Mouse (Mus musculus): ENCODE measurements around the gene Snrpa.
A peak's percentile ranks its signal among the peaks of the same experiment; 100 is the strongest.

The Snrpa gene

DNA sequence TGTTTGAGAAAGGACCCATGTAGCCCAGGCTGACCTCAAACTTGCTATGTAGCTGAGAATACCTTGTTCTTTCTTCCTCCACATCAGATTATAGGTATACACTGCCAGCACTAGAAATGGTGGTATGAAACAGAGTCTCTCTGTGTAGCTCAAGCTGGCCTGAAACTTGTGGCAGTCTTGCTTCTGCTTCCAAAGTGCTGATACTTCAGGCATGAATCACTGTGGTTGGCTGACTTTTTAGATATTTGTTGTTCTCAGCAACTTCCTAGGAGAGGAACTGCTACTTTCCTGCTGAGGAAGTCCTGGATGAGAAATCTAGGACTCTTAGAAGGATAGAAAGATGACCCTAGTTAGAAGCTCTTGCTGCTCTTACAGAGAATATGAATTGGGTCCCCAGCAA, 2.3 kb upstream of the Snrpa start:
- no peak for DNase-seq

DNA sequence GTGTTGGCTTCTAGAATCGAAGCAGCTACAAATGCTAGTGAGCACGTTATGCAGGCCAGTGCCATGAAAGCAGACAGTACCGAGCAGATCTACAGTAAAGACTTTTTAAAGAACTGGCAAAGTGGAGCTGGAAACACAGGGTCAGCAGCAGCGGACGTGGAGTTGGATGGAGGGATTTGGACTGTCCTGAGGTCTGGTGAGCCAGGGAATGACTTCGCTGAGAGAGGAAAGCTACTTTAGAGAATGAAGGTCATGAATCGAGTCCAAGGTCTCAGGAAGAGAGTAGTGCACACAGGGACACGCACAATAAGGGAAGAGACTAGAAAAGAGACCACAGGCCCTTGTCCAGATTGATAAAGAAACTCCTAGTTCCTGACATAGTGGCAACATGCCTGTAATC, 1.6 kb upstream of the Snrpa start:
- no peak for DNase-seq

- no peak for DNase-seq
Observed at GRCm38 (mm10) chr7:27197136-27197535, 1.1 kb upstream of the Snrpa start.

- DNase-seq: no peak
Observed at GRCm38 (mm10) chr7:27193731-27194130, 2.3 kb downstream of the Snrpa start.

DNA sequence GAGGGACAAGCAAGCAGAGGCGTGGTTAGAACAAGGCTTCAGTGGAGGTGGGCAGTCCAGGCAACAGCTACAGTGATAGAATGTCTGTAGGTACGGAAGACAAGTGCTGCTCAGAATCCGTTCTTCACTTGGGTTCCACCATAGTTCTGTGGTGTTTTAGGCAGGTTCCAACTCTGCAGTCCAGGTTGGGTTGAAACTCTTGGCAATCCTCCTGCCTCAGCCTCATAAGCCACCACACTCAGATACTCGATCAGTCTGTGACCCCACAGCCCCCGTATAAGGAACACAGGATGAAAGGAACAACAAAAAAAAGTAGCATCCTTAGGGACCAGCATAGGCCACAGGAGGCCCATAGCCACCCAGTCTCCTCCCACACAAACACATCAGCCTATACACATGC, 3.6 kb downstream of the Snrpa start:
- no peak for DNase-seq

- DNase-seq: no peak
Observed at GRCm38 (mm10) chr7:27189271-27189931, 6.7 kb downstream of the Snrpa start.

DNA sequence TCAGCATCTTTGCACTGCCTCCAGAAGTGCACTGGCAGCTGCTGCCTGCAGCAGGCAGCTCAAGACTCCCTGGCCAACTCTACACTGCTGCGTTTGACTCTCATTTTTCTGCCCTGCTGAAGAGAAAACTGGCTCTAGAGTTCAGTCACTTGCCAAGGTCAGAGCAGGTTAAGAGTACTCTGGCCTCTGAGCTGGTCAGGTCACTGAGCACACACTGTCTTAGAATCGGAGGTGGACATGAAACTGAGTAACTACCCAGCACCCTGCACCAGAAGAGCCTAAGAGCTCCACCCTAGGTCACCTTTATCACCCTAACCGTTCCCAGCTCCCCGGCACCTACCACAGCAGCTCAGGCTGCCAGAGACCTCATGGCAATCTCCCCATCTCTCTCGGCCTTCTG, 10.1 kb downstream of the Snrpa start:
- DNase-seq: no peak

DNA sequence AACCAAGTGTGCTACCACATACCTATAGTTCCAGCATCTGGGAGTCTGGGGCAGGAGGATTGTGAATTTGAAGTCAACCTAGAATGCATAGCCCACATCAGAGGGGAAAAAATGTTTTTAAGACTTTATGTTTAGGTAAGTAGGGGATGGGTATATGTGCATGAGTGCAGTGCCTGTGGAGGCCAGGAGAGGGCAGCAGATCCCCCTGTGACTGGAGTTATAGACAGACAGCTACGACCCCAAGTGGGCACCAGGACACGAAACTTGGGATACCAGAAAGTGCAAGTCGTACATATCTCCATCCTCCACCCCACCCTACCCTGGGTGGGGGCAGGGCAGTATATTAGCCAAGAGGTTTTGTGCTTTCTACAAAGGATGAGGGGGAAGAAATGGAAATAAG, 11.1 kb downstream of the Snrpa start:
- no peak for DNase-seq

GRCm38 (mm10) chr7:27182498-27182897, 13.6 kb downstream of the Snrpa start:
- DNase-seq: no peak

DNA sequence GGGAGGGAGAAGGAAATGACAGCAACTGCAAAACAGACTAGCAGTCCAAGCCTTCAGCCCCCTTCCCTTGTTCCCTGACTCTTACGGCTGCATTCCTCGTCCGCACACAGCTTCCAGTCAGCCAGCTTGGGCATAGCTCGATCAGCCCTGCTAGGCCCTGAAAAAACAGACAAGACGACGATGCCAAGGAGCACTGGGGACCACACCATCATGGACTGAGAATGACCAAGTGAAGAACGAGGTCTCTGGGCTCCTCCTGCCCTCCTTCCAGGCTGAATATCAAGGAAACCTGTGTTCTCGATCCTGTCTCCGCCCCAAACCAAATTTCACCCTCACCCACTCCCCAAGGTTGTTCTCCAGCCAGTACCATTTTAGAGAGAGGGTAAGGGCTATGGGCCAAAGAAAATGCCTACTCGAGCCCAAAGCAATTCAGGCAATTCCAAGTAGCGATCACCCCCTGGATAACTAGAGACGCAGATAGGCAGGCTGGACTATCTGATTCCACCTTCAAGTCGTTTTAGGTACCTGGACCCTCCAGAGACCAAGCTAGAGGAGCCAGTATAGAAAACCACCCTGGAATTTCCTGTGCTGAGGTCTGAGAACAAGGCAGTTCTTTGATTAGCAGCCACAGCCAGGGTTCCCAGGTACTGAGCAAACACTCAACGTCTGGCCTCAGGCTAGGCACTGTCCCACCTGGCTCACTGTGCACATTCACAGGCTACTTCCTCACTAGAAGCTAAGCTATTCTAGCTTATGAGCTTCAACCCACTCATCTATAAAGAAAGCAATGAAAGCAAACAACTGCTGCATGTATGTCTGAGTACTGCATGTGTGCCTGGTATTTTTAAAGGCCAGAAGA, 15.0 kb downstream of the Snrpa start, which contains the start of the genes Gm21983 and Mia:
Gm21983 (minus strand) TSS at position 250 of the 859 bp plus-strand sequence.
Mia (minus strand) TSS at position 321 of the 859 bp plus-strand sequence.
- DNase-seq: no peak

- peak; percentile 63 for DNase-seq
Observed at GRCm38 (mm10) chr7:27180036-27180435, 16.0 kb downstream of the Snrpa start.

DNA sequence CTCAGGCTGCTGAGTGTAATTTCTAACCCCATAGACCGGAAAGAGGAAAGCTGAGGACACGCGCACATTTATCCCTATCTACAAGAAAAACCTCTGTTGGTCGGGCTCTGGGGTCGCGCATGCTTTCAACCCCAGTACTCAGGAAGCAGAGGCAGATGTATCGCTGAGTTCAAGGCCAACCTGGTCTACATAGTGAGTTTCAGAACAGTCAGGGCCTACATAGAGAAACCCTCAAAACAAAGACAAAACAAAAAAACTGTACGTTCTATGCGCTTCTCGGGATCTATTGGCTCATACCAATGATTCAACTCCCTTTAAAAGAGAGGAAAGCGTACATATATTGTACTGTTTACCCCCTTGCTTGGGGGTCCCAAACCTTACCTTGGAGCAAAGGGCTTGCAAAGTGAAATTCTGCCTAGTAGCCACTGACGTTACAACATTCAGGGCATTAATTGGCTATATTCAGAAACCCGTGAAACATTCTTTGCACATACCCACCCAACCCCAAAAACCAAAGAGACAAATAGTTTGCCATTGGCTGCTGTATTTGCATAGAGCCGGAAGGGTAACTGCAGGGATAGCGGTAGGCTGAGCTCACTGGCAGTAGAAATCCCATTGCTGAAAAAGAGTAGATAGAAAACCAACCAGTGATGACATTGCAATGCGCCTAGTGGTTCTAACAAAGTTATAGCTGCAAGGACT, 16.7 kb downstream of the Snrpa start:
- DNase-seq: no peak

GRCm38 (mm10) chr7:27178324-27179216, 17.5 kb downstream of the Snrpa start, which contains the start of gene Rab4b:
Rab4b (minus strand) TSS chr7:27178896.
- peak; percentile 100 for DNase-seq

- no peak for DNase-seq
Observed at GRCm38 (mm10) chr7:27177942-27178323, 18.1 kb downstream of the Snrpa start.

- DNase-seq: no peak
Observed at GRCm38 (mm10) chr7:27174896-27175295, 21.2 kb downstream of the Snrpa start.

DNA sequence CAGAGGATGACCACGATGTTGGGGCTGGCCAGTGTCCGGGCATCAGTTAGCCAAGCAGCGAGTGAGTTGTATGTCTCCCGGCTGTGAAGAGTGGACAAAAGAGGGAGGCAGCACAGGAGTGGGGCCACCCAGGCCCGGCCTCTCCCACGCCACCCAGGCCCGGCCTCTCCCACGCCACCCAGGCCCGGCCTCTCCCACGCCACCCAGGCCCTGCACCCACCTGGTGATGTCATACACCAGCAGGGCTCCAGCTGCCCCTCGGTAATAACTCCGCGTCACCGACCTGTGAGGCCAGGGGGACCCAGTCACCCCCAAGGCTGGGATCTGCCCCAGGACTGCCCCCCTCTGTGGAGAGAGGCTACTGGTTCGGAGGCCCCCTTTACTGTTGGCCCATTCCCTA, 21.6 kb downstream of the Snrpa start:
- DNase-seq: no peak

GRCm38 (mm10) chr7:27170981-27171380, 25.1 kb downstream of the Snrpa start:
- no peak for DNase-seq

DNA sequence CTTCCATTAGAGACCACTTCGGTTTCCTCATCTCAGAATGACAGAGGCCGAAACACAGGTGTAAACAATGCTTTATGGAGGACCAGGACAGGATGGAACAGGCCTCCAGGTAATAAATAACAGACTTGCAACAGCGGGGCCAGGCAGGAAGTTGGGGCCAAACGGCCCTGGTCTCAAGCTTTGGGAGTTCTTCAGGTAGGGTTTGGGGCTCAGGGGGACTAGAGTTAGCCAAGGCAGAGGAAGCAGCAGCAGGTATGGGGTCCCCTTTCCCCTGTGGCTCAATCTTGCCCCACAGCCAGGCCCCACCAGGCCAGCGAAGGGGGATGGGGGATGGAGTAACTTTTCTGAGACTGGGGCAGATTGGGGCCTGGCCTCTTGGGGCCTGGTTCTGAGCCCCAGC, 27.7 kb downstream of the Snrpa start:
- DNase-seq: no peak

GRCm38 (mm10) chr7:27167475-27168094, 28.5 kb downstream of the Snrpa start:
- DNase-seq: no peak

DNA sequence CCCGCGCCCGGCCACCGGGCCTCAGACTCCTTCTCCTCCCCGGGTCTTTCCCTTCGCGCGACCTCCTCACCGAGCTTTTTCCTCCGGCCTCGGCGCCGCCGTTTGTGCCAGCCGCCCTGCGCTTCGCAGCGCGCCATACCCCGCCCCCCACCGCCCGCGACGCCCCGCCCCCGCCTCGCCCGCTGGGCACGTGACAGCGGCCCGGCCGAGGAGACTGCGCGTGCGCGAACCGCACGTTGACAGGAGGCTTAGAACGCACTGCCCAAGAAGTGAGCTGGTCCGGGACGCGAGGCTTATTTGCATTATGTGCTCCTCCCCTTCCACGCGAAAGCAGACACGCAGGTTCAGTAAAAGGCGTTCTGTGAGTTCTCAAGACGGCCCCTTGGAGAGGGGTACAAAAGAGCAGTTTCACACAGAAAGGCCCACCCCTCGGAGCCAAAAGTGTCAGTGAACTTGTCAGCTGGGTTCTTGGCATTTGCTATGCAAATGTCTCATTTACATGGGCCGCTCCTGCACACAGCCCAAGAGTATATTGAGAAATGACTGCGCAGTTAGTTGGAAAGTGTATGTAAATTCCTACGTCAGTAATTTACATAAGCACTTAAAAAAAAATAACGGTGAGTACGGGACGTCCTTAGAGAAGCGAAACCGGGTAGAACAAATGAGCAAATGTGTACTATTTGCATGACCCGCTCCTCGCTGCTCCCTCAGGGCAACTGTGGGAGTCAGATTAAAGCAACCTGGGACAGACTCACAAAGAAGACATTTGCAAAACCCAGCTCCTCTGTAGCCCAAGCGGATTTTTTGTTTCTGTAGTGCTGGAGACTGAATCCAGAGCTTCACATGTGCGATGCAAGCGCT, 29.2 kb downstream of the Snrpa start, which contains the start of gene Egln2:
Egln2 (minus strand) TSS at position 189 of the 861 bp plus-strand sequence.
- DNase-seq: peak; percentile 97

- DNase-seq: peak; percentile 91
Observed at GRCm38 (mm10) chr7:27166229-27166613, 29.9 kb downstream of the Snrpa start.
